In genomic region chr9:74952756-74953247, GRCm38 (mm10) we compare ENCODE assay signal across 8 mouse cellular contexts. TPM values are rescaled to one million over a fixed set of nuclear protein-coding genes. Genes with fewer than 3 reads are reported as not detected.
A peak's percentile ranks its signal among the peaks of the same experiment; 100 is the strongest.
DNase-seq lines count a peak whose midpoint lies in the region; ATAC-seq and TF ChIP-seq lines count a peak whose summit lies in the region.

Fam214a (plus strand) TSS chr9:74952884.

- peak within 1 kb of the TSS; percentile 86 for H3K4me3 ChIP-seq in gastrocnemius, adult 2 months
- H3K4me3 ChIP-seq in hindbrain, postnatal 0 days (ENCODE audit: low read length) = peak within 1 kb of the TSS; percentile 93
- H3K4me3 ChIP-seq in left cerebral cortex, adult 2 months = peak within 1 kb of the TSS; percentile 73

- no peaks in the 10 kb centered on the region for H3K36me3 ChIP-seq in hindbrain, postnatal 0 days (ENCODE audit: insufficient read depth, low read length)

- 0 out of 2 replicates have a peak, but pooled peaks cover 3% of the 10 kb centered on the region for H3K4me1 ChIP-seq in hindbrain, postnatal 0 days (ENCODE audit: insufficient read depth, low read length)

- DNase-seq in T-cell, adult 2 months (ENCODE audit: low spot score) = peak; percentile 92
- DNase-seq in cerebellum, postnatal 25 days = peak; percentile 96 to 97
- peak; percentile 95 for DNase-seq in gastrocnemius, adult 2 months
- DNase-seq in hindbrain, postnatal 0 days (ENCODE audit: low spot score) = peak; percentile 97
- peak; percentile 95 for DNase-seq in left cerebral cortex, adult 2 months (ENCODE audit: extremely low spot score in 1 of 2, low spot score in 2 of 2)
- DNase-seq in right cerebral cortex, adult 2 months (ENCODE audit: low spot score in 2 of 2) = peak; percentile 97
- DNase-seq in urinary bladder, postnatal 14 days (ENCODE audit: low spot score) = peak; percentile 93

- TF ChIP-seq CTCF in gastrocnemius, adult 2 months (IDR thresholded peaks at IDR 0.05) = no peak
- no peak for TF ChIP-seq CTCF in hindbrain, postnatal 0 days (IDR thresholded peaks at IDR 0.05; ENCODE audit: low read depth)
- TF ChIP-seq CTCF in left cerebral cortex, adult 2 months (IDR thresholded peaks at IDR 0.05) = no peak

- WGBS in hindbrain, postnatal 0 days = under 1% methylated on average over 59 of the region's 59 CpGs

- intact Hi-C loops in gastrocnemius, adult 2 months (cut with DNase I) = loop anchor here (2.0 to 5.0 kb wide), 3 partner anchors 22 to 41 kb away; no protein-coding TSS in a partner anchor
- intact Hi-C loops in left cerebral cortex, adult 2 months (cut with DNase I) = loop anchor here (2.0 to 5.0 kb wide), 2 partner anchors 24 to 84 kb away; partner anchors contain the start of gene Arpp19

- no peaks in the 10 kb centered on the region for H3K27me3 ChIP-seq in hindbrain, postnatal 0 days (ENCODE audit: insufficient read depth, low read length)

- peak within 1 kb of the TSS; percentile 89 for H3K9ac ChIP-seq in hindbrain, postnatal 0 days (replicated peaks; ENCODE audit: low read length)

- H3K27ac ChIP-seq in gastrocnemius, adult 2 months = peak within 1 kb of the TSS; percentile 100
- H3K27ac ChIP-seq in hindbrain, postnatal 0 days = peak within 1 kb of the TSS; percentile 94
- H3K27ac ChIP-seq in left cerebral cortex, adult 2 months = peak within 1 kb of the TSS; percentile 93

- H3K4me2 ChIP-seq in hindbrain, postnatal 0 days (ENCODE audit: low read depth, low read length) = peak within 1 kb of the TSS; percentile 90

- no peaks in the 10 kb centered on the region for H3K9me3 ChIP-seq in hindbrain, postnatal 0 days (ENCODE audit: low read length)

- ATAC-seq in hindbrain, postnatal 0 days = peak; percentile 97
- ATAC-seq in megakaryocyte, adult 5-6 weeks (ENCODE audit: poor library complexity, severe bottlenecking) = peak; percentile 87

RNA-seq across cellular contexts. Expression of gene Fam214a, which starts in this region (rescaled TPM):
- total RNA-seq in gastrocnemius, adult 2 months (2021) = 10 to 100 TPM; 21.0 to 29.4 TPM
- 28.6 and 37.4 TPM in 2 replicates for total RNA-seq in hindbrain, postnatal 0 days (2014; rRNA removed)
- polyA plus RNA-seq in hindbrain, postnatal 0 days (2015; fragmentation: Nextera tagmentation; extraction: Ambion mirVana) = 18.6 and 19.3 TPM in 2 replicates
- total RNA-seq in left cerebral cortex, adult 2 months (2021) = 10 to 100 TPM; 35.3 to 37.5 TPM
- total RNA-seq in megakaryocyte, adult 5-6 weeks (2015) = 11.8 and 14.1 TPM in 2 replicates
- 9.3 and 10.5 TPM in 2 replicates for total RNA-seq in megakaryocyte, adult 5-6 weeks (2017)

Comparison
In these comparisons a context has a peak if more than half of its experiments do, and no peak if none do; other contexts are left out.
1. Peak in every context shown above with its lines: DNase-seq, ATAC-seq, H3K4me3 ChIP-seq and H3K27ac ChIP-seq.